Mouse (Mus musculus) limb, embryonic 10.5 days (tissue): ENCODE measurements around the gene Reln. TPM values are rescaled to one million over a fixed set of nuclear protein-coding genes. Genes with fewer than 3 reads are reported as not detected.

Experiments
- DNase-seq: peaks from one replicate; pipeline ENCODE4 v3.0.0-alpha.2; 2017; ENCODE audit warnings: low spot score
- H3K27ac ChIP-seq: fragments of 300-500 bp; sonication (generic); 2 replicates; pipeline ENCODE4 v1.5.1; 2016; ENCODE audit warnings: mild to moderate bottlenecking
- H3K27me3 ChIP-seq: fragments of 300-500 bp; sonication (generic); 2 replicates; pipeline ENCODE4 v1.6.1; 2016; ENCODE audit warnings: low read depth, mild to moderate bottlenecking; ENCODE audit not compliant: poor library complexity, severe bottlenecking
- H3K36me3 ChIP-seq: fragments of 300-500 bp; sonication (generic); 2 replicates; pipeline ENCODE4 v1.6.1; 2016; ENCODE audit warnings: mild to moderate bottlenecking, moderate library complexity
- H3K4me1 ChIP-seq: fragments of 300-500 bp; sonication (generic); 2 replicates; pipeline ENCODE4 v1.6.1; 2016
- H3K4me3 ChIP-seq: fragments of 300-500 bp; sonication (generic); 2 replicates; pipeline ENCODE4 v1.5.1; 2016; ENCODE audit warnings: mild to moderate bottlenecking, moderate library complexity
- H3K9me3 ChIP-seq: fragments of 300-500 bp; sonication (generic); replicated peaks from 2 replicates; pipeline ENCODE4 v1.6.1; 2016; ENCODE audit warnings: mild to moderate bottlenecking
- WGBS: fragments of 180-500 bp; shearing (Covaris S2); methylation state at CpG from one replicate; pipeline ENCODE4 v1.1.7; 2016; 5-methylcytosine and 5-hydroxymethylcytosine counted together
- polyA plus RNA-seq: library from polyadenylated mRNA; unstranded; fragments of >200 nt; fragmentation: Nextera tagmentation; extraction: Ambion mirVana; gene quantifications from 2 replicates; pipeline ENCODE4 v1.2.1, GENCODE M21; 2016

Reln gene
- polyA plus RNA-seq, 1 experiment from 2014 or later = 0.71 TPM

DNA sequence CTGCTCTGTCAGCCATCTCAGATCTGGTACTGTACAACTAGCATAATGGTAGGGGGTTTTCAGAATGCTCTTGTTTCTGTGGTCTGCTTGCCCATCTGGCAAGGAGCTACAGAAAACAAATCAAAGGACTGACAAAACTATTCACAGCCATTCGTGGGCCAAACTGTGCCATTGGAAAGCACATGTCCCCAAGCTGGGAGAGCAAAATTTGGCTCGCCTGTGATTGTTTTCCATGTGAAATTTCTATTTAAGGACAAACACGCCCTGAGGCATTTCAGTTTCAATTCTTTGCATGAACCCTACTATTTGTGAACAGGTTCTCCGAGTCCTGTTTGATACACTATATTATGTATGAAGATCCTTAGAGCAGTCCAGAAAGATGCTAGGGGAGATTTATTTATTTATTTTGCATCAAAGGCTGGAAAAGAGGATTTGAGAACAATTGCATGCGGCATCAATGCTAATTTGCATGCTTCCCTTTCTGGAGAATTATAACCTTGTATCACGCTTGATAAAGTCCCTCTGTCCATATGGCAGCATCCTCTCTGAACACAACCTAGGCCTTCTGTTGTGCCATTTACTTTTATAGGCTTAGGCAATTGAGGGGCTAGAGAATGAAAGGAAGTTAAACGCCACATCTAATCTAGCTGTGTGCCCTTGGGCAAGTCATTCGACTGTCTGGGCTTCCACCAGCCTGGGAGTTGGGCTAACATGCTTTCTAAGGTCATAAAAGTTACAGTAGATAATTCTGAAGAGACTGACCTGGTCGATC lies 396.7 kb downstream of the Reln start:
- H3K9me3 ChIP-seq = no peaks in the 10 kb centered on the region
- no peaks in the 10 kb centered on the region for H3K4me1 ChIP-seq
- H3K4me3 ChIP-seq = no peak overlapping the region
- 80% methylated on average over 9 of the region's 9 CpGs for WGBS
- no peaks in the 10 kb centered on the region for H3K27me3 ChIP-seq
- H3K27ac ChIP-seq = no peak overlapping the region
- H3K36me3 ChIP-seq = no peaks in the 10 kb centered on the region
- no peak for DNase-seq

DNA sequence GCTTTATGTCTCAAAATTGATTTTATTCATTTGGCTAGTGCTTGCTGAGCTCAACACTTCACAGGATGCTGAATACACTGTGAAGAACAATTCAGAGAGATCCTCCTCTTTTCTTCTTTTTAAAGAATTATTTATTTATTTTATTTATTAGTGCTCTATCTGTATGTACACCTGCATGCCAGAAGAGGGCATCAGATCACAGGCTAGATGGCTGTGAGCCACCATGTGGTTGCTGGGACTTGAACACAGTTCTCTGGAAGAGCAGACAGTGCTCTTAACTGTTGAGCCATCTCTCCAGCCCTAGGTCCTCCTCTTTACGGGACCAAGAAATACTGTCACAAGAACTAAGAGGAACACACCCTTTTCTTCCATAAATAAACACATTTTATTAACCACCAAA lies 399.9 kb downstream of the Reln start:
- no peak for DNase-seq
- Histone ChIP-seq H3K4me3 (no peak overlapping the region), H3K27me3 (no peaks in the 10 kb centered on the region), H3K9me3 (no peaks in the 10 kb centered on the region), H3K36me3 (no peaks in the 10 kb centered on the region), H3K27ac (no peak overlapping the region), H3K4me1 (peaks cover 5% of the 10 kb centered on the region)
- 87% methylated on average over 1 of the region's 1 CpGs for WGBS

DNA sequence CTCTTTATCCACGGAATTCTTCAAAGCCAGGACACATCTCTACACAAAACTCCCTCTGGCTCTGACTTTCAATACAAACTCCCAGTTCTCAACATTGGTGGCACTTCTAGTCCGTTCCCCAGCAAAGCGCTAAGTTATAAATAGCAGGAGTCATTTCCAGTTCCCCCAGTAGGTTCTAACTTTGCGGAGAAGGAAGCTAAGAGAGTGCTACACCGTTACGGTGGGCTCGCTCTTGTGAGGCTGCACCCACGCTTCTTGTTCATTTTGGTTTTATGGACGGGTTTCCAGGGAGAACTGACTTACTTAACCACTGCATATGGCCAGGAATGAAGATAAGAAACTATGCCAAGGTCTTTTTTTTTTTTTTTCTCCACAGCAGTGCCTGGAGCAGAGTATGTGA lies 405.1 kb downstream of the Reln start:
- Histone ChIP-seq H3K27me3 (no peaks in the 10 kb centered on the region), H3K4me1 (peaks cover 5% of the 10 kb centered on the region), H3K36me3 (no peaks in the 10 kb centered on the region), H3K9me3 (no peaks in the 10 kb centered on the region), H3K4me3 (no peak overlapping the region), H3K27ac (no peak overlapping the region)
- no peak for DNase-seq
- 90% methylated on average over 9 of the region's 9 CpGs for WGBS

DNA sequence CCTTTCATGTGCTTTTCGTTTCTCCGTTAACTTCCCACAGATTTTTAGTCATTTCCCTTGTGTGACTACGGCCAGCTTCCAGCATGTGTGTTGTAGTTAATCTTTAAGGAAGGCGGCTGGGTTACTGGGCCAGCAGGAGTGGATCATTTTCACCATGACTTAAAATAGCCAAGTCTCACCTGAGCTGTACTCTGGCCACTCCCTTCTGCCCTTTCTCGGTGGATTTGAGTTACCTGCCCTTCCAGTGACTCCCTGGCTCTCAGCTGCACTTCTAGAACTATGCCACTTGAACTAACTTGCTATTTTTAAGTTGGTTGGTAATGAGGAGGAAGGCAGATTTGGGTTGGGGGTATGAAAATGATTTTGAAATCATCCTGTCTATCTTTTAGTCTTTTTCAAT lies 406.4 kb downstream of the Reln start:
- Histone ChIP-seq H3K4me3 (no peak overlapping the region), H3K27ac (no peak overlapping the region), H3K4me1 (peaks cover 5% of the 10 kb centered on the region), H3K27me3 (no peaks in the 10 kb centered on the region), H3K9me3 (no peaks in the 10 kb centered on the region), H3K36me3 (no peaks in the 10 kb centered on the region)
- DNase-seq = peak; percentile 15
- WGBS = 86% methylated on average over 5 of the region's 5 CpGs

DNA sequence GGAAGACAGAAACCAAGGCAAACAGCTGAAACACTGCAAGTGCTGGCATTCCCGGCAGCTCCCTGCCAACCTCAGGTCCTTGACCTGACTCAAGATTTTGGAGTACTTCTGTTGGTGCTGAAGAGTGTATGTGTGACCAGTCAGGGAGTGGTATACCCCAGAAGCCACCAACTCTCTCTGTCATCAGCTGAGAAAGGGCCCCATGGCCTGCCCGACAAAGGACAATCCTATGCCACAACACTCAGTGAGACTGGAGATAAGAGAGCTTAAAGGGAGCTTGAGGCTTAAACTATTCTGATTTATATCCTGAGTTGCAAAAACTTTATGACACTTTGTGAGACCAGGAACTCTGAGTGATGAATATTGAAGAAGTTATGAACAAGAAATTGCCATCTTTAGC lies 407.9 kb downstream of the Reln start:
- DNase-seq = peak; percentile 12
- 84% methylated on average over 2 of the region's 2 CpGs for WGBS

DNA sequence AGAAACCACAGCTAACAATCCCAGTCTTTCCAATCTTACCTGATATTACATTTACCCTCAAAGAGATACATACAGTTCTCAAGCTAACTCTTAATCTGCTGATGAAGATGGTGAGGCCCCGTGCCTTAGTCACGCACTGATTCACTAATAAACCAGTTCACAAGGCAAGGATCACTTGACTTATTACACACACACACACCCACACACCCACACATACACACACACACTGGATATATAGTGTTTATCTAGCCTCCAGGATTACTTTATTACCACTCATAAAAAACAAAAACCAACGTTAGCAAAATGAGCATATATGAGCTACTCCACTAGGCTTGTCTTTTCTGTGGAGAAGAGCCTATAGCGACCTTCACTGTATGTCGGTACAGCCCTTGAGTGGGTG lies 408.4 kb downstream of the Reln start:
- Histone ChIP-seq H3K36me3 (no peaks in the 10 kb centered on the region), H3K9me3 (no peaks in the 10 kb centered on the region), H3K27me3 (no peaks in the 10 kb centered on the region), H3K4me1 (no peaks in the 10 kb centered on the region), H3K27ac (no peak overlapping the region), H3K4me3 (no peak overlapping the region)
- DNase-seq = no peak
- WGBS = 86% methylated on average over 5 of the region's 5 CpGs

More for the DNA sequence above, 407.9 kb downstream of the Reln start:
- Histone ChIP-seq H3K9me3 (no peaks in the 10 kb centered on the region), H3K27me3 (no peaks in the 10 kb centered on the region), H3K4me1 (peaks cover 3% of the 10 kb centered on the region), H3K27ac (no peak overlapping the region), H3K4me3 (no peak overlapping the region), H3K36me3 (no peaks in the 10 kb centered on the region)

DNA sequence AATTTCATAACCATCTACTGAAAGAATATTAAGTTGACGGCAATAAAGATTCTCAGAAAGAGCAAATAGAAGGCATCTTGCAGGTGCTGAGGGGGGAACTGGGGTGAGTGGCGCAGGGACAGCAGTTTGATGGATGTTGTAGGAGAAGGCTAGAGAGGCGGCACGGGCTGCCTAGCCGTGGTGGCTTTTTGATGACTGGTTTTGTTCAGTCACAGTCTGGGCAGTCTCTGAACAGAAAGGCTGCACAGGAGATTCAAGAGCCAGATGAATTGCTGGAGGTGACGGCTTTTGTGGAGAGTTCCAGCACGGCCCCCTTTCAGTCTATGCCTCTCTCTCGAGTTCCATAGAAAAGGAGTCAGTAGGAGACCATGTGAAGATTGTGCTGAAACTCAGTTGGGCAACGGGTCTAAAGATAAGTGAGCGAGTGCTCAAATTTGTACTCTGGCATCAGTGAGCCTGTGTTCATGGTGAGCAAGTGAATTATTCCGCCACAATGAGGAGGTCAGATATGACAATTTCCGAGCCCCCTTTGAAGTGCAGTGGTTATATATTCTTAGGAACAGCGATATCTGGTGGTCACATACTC lies 409.6 kb downstream of the Reln start:
- H3K4me1 ChIP-seq = no peaks in the 10 kb centered on the region
- no peaks in the 10 kb centered on the region for H3K9me3 ChIP-seq
- WGBS = 90% methylated on average over 13 of the region's 13 CpGs
- no peaks in the 10 kb centered on the region for H3K36me3 ChIP-seq
- H3K27ac ChIP-seq = no peak overlapping the region
- no peak for DNase-seq
- H3K4me3 ChIP-seq = no peak overlapping the region
- H3K27me3 ChIP-seq = no peaks in the 10 kb centered on the region

DNA sequence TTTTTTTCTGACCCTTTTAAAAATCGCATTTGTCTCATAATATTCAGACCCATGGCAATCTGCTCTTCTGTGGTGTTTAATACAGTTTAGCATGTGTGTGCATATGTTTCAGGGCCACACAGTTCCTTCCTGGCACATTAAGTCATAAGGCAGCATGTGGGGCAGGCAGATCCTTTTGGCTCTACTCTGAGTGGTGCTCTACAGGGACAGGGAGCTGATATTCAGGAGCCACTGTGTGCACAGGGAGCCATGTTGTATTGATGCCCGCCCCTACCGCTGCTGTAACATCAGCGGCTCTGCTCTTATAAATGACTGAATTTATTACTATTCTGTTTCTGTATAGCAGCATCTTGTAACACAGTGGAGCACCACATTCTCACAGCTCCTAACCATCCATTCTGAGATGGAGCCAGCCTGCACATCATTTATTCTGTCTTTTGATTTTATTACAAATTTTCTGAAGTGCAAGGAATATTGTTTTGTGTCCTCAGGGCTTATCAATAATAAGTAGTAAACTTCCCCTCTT lies 410.3 kb downstream of the Reln start:
- no peaks in the 10 kb centered on the region for H3K27me3 ChIP-seq
- H3K36me3 ChIP-seq = no peaks in the 10 kb centered on the region
- DNase-seq = no peak
- H3K27ac ChIP-seq = no peak overlapping the region
- WGBS = 94% methylated on average over 4 of the region's 4 CpGs
- H3K4me3 ChIP-seq = no peak overlapping the region
- no peaks in the 10 kb centered on the region for H3K4me1 ChIP-seq
- H3K9me3 ChIP-seq = no peaks in the 10 kb centered on the region

DNA sequence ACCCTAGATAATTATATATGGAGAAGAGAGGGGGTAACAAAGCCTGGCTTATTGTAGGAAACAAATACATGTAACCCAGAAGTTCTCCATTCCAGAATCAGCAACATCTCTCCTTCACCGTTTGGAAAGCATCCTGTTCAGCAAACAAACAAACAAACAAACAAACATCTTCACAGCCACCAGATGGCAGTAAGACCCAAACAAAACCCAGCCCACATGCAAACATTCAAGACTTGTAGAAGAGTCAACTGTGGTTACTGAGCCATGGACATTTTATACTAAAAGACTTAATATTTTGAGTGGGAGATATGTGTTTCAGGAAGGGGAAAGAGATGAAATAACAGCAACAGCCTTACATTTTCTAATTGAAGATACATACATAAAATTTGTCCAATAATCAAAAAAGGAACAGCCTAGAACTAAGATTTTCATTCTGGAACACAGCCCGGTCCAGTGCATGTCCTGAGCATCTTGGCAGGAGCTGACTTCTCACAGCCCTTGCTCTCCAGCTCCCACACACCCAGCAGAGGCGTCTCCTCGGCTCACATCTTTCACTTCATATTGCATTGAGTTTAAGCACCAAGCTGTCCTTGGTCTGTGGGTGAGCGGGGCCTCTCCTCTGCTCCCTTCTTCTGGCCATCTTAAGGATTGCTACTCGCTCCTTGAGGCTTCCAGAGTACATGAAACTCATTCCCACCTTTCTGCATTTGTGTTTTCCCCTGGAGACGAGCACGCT lies 411.0 kb downstream of the Reln start:
- 81% methylated on average over 8 of the region's 8 CpGs for WGBS
- no peak for DNase-seq
- H3K4me3 ChIP-seq = no peak overlapping the region
- H3K4me1 ChIP-seq = no peaks in the 10 kb centered on the region
- H3K27me3 ChIP-seq = no peaks in the 10 kb centered on the region
- H3K9me3 ChIP-seq = no peaks in the 10 kb centered on the region
- H3K36me3 ChIP-seq = no peaks in the 10 kb centered on the region
- no peak overlapping the region for H3K27ac ChIP-seq

DNA sequence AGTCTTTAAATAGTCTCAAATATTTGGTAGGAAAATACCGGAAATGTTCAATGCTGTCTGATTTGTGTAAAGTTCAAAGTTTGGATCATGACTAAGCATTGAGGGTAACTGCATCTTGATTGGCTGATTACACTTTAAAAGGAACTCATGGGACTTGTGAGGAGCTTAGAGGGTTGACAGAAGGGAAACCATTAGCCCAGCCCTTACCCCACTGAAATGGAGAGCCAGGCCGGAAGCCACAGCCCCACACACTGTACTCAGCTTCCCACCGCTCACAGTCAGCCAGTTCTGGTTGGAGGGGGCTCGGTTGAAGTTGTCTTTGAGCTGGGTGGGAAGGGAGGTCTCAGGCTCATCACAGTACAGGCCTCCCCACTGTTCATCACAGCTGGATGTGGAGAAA lies 413.4 kb downstream of the Reln start:
- Histone ChIP-seq H3K4me1 (no peaks in the 10 kb centered on the region), H3K27me3 (no peaks in the 10 kb centered on the region), H3K36me3 (no peaks in the 10 kb centered on the region), H3K9me3 (no peaks in the 10 kb centered on the region), H3K27ac (no peak overlapping the region), H3K4me3 (no peak overlapping the region)
- DNase-seq = no peak
- WGBS = 85% methylated on average over 4 of the region's 4 CpGs

DNA sequence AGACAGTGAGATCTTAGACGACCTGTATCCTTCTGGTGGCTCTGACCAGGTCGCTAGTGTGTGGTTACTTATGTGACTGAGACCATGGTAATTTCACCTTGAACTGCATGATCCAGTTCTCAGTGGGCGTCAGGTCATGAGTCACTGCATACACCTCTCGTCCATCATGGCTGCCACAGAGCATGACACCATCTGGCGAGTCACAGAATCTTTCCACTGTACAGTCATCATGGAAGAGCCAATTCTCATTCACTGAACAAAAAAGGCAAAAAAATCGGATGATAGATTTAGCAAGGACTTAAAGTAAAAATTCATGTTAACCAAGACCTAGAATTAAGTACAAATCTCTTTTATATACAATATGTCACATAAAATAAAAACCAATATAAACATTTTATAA lies 424.2 kb downstream of the Reln start:
- Histone ChIP-seq H3K27me3 (no peaks in the 10 kb centered on the region), H3K27ac (no peak overlapping the region), H3K4me1 (no peaks in the 10 kb centered on the region), H3K36me3 (no peaks in the 10 kb centered on the region), H3K9me3 (no peaks in the 10 kb centered on the region), H3K4me3 (no peak overlapping the region)
- DNase-seq = no peak
- 88% methylated on average over 6 of the region's 6 CpGs for WGBS

DNA sequence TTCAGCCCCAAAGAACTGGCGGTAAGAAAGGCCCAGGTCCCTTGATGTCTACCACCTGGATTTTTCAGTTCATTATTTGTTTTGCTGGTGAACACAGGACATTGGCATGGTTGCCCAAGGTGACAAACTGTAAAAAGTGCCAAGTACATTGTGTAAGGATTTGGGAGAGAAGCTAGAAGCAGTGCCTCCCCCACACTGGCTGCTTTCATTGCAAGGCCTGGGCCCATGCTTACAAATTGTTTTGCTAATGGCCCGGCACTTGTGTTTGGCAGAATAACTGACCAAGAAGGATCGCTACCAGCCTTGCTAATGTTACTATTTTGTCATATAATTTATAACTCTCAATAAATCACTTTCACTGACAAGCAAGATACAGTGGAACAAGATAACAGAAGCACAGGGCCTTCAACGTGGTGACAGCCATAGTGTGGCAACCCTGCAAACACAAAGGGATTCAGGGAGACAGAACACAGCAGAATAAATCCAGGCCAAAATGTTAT lies 425.2 kb downstream of the Reln start:
- 77% methylated on average over 4 of the region's 4 CpGs for WGBS
- H3K4me1 ChIP-seq = peaks cover 3% of the 10 kb centered on the region; the same call in 1 of the 2 replicates
- no peak overlapping the region for H3K27ac ChIP-seq
- no peaks in the 10 kb centered on the region for H3K9me3 ChIP-seq
- no peaks in the 10 kb centered on the region for H3K36me3 ChIP-seq
- peak; percentile 7 for DNase-seq
- no peaks in the 10 kb centered on the region for H3K27me3 ChIP-seq
- no peak overlapping the region for H3K4me3 ChIP-seq

DNA sequence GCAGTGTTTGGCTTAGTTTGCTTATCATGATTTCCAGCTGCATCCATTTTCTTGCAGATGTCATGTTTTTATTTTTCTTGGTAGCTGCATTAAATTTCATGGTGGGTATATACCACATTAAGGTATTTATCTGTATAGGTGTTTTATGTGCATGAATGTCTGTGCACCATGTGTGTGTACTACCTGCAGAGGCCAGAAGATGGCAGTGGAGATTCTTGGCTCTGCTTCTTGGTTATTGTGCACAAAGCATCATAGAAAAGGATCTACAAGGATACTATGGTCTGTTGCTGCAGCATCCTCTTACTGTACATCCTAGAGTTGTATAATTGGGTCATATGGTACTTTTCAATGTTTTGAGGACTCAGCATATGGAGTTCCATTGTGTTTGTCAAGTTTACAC lies 428.5 kb downstream of the Reln start:
- Histone ChIP-seq H3K9me3 (no peaks in the 10 kb centered on the region), H3K27ac (no peak overlapping the region)

More for the DNA sequence above, 428.5 kb downstream of the Reln start:
- H3K4me3 ChIP-seq = no peak overlapping the region
- H3K27me3 ChIP-seq = no peaks in the 10 kb centered on the region
- DNase-seq = peak; percentile 25
- H3K4me1 ChIP-seq = peaks cover 8% of the 10 kb centered on the region; the same call in 1 of the 2 replicates
- H3K36me3 ChIP-seq = no peaks in the 10 kb centered on the region
